Mouse (Mus musculus): ENCODE data around the gene Lrrc4.

DNA sequence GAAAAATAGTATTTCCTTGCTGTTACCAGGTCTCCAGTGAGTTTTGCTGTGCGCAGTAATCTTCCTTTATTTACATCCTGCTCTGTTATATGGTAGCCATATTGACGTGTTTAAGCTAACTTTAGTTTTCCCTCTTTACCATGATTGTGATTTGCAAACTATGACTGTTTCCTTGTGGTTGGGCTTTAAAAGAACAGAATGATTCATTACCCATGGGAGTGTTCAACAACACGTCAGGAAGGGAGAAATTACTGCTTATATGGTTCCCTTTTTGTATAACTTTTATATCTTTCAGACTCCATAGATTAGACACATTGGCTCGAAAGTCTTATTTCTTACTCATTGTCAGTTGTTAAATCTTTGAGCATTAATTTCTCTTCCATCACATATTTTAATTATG lies 218.1 kb downstream of the Lrrc4 start:
- TF ChIP-seq CTCF (IDR thresholded peaks at IDR 0.05; ENCODE audit: insufficient read depth, low read depth, low read length) (no peak), POLR2A (IDR thresholded peaks at IDR 0.05; ENCODE audit: insufficient read depth, low read depth, low read length) (no peak)
